Mouse (Mus musculus) megakaryocyte progenitor cell, adult 5-6 weeks (primary cell): ENCODE data around the gene Tor4a. TPM values are rescaled to one million over a fixed set of nuclear protein-coding genes. Genes with fewer than 3 reads are reported as not detected.
A peak's percentile ranks its signal among the peaks of the same experiment; 100 is the strongest.

Source experiments
- ATAC-seq: replicated peaks from 2 replicates; pipeline ENCODE4 v1.8.0; 2016; ENCODE audit warnings: mild to moderate bottlenecking, moderate TSS enrichment, inconsistent platforms; ENCODE audit not compliant: poor library complexity
- total RNA-seq, 2 experiments: library from RNA; stranded (forward) in 1 of 2; stranded (reverse) in 1 of 2; fragments of 157-497, 149-512 nt in 1 of 2; fragments of 200-1000 nt in 1 of 2; gene quantifications; 2 replicates each; pipeline versions ENCODE4 v1.2.3 to v1.2.4; 2015 to 2017

Tor4a gene
- total RNA-seq (2015) (11.4 and 12.5 TPM in 2 replicates), total RNA-seq (2017) (16.1 and 17.6 TPM in 2 replicates)

- ATAC-seq = peak; percentile 61
These were observed at the start of gene Tor4a for GRCm38 (mm10) chr2:25196172-25196954. Gene Tor4a, minus strand, starts transcription at chr2:25196886.

DNA sequence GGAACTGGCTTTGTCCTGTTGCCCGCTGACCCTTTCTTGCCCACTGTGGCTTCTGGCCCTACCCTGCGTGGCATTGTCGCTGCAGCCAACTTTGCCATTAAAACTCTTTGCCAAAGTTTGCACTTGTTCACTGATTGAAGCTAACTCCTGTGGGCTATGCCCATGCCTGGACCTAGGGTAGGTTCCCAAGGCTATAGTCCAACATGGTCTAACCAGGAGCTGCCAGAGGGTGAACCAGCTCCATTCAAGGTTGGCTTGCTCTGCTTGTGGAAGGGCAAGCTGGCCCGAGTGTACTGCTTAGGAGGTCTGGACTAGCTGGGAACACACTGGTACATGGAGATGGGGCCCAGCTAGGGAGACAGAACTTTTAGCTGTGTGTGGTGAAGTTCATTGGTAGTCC lies 47.5 kb upstream of the Tor4a start:
- ATAC-seq = no peak

DNA sequence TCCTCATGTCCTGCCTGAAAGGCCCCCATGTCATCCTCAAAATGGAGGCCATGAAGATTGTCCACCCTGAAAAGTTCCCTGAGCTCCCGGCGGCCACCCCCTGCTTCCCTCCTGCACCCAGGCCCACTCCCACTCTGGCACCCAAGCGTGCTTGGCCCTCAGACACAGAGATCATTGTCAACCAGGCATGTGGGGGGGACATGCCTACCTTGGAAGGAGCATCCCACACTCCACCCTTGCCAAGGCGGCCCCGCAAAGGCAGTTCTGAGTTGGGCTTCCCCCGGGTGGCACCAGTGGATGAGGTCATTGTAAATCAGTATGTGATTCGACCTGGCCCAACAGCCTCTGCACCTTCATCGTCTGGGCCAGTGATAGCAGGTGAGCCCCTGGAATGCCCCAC lies 46.7 kb upstream of the Tor4a start:
- no peak for ATAC-seq

- ATAC-seq = no peak
These were observed 45.4 kb upstream of the Tor4a start, which contains the start of the genes Rnf208 and Cysrt1 for GRCm38 (mm10) chr2:25242101-25242506. Gene Rnf208, plus strand, starts transcription at chr2:25242255. Gene Cysrt1, minus strand, starts transcription at chr2:25242452.

GRCm38 (mm10) chr2:25241438-25241775 lies 44.7 kb upstream of the Tor4a start:
- no peak for ATAC-seq

DNA sequence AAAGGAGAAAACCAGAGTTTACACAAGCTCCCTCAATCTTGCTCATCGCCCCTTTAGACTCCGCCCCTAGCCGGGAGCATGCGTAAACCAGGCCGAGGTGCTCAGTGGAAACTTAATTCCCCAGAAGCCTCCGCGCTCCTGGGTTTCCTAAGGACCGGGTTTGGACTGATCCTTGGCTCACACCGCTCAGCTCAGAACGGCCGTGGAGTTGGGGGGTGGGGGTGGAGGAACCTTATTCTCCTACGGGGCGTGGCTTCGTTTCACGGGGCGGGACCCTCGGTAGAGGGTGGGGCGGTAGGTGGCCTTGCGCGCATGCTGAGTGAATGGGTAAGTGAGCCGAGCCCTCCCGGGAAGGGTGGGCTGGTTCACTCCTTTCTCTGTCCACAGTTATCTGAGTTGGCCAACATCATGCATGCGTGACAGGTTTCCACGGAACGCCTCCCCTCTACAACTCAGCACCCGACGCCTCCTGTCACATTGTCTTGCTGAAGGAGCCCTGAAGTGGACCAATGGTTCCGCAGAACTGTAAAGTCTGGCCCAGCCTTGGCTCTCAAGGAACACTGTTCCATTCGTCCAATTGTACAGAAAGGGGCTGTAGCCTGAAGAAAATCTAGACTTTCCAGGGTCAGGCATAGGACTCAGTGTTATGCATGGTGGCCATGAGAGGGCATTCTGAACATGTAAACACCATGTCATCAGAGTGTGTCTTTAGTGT lies 44.2 kb upstream of the Tor4a start:
- ATAC-seq = peak; percentile 84

DNA sequence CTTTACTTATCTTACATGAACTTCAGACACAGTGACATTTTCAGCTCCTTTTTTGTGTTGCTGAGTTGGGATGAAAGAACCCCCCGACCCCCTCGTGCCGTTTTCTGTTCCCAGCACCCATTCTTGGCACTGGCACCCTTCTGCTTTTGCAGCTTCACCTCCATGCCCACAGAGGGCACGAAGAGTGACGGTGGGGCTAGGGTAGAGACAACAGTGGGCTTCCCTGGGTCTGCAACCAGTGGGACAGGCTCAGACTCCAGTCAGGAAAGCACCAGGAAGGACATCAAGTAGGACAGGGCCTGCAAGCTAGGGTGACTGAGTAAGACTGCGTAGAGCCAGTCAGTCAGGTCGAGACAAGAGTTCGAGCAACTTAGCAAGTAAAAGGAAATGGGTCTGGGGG lies 43.6 kb upstream of the Tor4a start:
- ATAC-seq = no peak

DNA sequence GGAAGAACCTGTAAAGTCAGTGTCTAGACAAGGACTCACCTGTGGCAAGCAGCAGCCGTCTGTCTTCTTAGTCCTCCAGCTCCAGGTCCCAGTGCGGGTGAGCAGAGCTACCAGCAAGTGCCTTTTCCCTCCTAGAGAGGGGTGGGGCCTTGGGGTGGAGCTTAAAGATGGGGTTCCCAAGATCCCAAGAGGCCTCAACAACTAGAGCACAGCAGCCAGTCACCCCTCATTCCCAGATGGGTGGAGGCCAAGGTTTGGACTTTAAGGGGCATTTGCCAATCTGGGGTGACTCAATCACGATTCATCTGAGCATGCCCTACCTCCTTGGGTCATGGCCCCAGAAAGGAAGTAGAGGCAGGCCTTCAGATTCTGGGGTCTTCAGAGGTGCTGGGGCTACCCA lies 43.1 kb upstream of the Tor4a start:
- no peak for ATAC-seq

DNA sequence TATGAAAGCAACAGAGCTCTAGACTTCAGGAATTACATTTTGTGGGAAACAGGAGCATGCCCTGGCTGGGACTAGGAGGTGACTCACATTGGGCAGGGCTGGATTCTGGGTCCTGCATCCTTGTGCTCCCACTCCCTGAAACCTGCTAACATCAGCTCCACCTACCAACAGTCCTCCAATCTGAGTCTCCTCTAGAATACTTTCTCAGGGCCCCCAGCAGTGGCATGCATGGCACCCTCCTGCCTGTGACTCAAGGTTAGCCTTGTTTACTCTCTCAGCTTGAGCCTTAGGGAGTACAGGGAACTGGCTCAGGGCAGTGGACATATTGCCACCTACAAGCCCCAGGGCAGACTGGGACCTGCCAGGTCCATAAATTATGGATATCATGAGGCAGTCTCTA lies 41.4 kb upstream of the Tor4a start:
- no peak for ATAC-seq

- no peak for ATAC-seq
These were observed 40.8 kb upstream of the Tor4a start for GRCm38 (mm10) chr2:25237522-25237921.

- no peak for ATAC-seq
These were observed 39.9 kb upstream of the Tor4a start, which contains the start of gene Rnf224 for GRCm38 (mm10) chr2:25236614-25237013. Gene Rnf224, minus strand, starts transcription at chr2:25236787.

DNA sequence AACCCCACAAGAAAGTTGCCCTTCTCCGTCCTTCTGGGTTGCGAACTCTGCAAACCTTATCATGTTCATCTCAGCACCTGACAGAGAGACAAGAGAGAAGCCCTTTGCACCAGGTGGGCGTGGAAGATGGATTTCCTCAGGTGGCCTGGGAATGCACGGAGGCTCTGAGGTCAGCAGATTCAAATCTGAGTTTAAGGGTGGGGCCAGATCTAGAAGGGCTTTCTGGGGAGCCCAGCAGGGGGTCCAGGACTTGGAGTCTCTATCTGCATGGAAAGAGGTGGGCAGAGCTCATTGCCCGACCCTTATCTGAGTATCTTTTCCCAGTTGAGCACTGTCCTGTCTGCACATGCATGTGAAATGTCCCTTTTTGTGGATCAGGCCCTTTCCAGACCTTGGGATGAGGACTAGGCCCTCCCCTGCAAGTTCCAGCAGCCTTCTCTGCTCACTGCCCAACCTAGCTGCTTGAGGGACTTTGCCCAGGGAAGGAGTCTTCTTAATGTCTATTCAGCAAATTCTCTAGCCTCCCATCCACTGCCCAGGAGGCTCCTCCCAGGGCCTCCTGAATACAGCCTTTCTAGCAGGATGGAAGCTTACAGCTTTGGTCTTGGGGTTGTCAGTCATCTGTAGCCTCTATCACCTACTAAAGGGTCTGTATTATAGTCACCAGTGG lies 38.0 kb upstream of the Tor4a start:
- no peak for ATAC-seq

DNA sequence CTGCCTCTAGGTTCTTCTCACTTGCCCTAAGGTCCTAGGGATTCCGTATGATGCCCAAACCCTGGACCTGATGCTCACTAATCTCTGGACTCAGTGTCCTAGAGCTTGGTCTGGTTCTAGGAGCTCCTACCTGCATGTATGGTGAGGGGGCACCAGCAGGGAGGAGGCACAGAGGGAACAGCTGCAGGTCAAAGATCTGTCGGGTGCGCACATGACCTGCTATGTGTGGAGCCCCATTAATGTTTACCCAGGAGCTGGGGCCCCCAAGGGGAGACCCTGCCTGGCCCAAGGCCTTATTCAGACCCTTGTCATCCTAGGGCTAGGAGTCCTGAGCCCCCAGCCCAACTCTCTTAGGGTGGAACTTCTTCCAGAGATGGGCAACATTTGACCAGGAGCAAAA lies 37.4 kb upstream of the Tor4a start, which contains the start of gene Slc34a3:
Slc34a3 (minus strand) TSS at position 315 of the 400 bp plus-strand sequence.
- no peak for ATAC-seq

- peak; percentile 53 for ATAC-seq
These were observed 36.7 kb upstream of the Tor4a start for GRCm38 (mm10) chr2:25233421-25233820.

GRCm38 (mm10) chr2:25231038-25231437 lies 34.4 kb upstream of the Tor4a start:
- no peak for ATAC-seq

- ATAC-seq = no peak
These were observed 33.9 kb upstream of the Tor4a start for GRCm38 (mm10) chr2:25230581-25230980.

- ATAC-seq = no peak
These were observed 32.9 kb upstream of the Tor4a start for GRCm38 (mm10) chr2:25229582-25229981.

GRCm38 (mm10) chr2:25228995-25229530 lies 32.4 kb upstream of the Tor4a start:
- no peak for ATAC-seq

- ATAC-seq = peak; percentile 50
These were observed 31.8 kb upstream of the Tor4a start for GRCm38 (mm10) chr2:25228431-25228889.

DNA sequence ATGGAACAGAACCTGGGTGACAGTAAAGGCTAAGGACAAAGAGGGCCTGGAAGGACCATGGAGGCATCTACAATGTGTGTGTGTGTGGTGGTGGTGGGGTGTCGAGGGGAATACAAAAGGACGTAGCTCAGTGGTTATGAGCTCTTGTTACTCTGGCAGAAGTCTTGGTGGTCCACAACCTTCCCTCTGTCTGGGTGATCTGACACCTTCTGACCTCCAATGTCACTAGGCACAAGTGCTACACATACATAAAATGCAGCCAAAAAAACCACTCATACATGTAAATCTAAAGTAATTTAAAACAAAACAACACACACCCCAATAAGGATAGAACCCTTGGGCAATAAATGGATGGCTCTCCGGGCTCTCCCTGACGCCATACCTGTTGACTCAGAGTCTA lies 30.7 kb upstream of the Tor4a start:
- ATAC-seq = no peak

DNA sequence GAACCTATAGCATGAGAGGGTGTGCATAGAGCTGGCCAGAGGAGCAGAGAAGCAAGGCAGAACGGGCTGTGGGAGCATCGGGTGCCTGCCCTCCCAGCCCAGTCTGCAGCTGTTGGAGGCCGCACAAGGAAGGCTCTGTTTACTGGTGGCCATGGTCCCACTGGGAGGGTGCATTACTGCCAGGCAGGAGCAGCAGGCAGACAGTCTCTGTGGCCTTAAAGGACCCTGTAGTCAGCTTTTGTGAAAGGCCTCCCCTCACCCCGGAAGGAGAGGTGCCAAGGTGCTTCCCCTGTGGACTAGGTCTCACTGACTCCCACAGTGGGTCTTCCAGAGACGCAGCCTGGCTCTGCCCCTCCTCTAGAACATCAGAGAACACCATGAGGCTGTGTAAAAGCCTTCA lies 30.2 kb upstream of the Tor4a start:
- ATAC-seq = no peak
